Mouse (Mus musculus) thymus, postnatal 0 days (tissue): Measurements from ENCODE around the gene Fam189a2. TPM values are rescaled to one million over a fixed set of nuclear protein-coding genes. Genes with fewer than 3 reads are reported as not detected.

Experiments
- DNase-seq: peaks from one replicate; pipeline ENCODE4 v3.0.0-alpha.2; 2015; ENCODE audit warnings: low spot score
- polyA plus RNA-seq: library from polyadenylated mRNA; unstranded; fragments of >200 nt; fragmentation: Nextera tagmentation; extraction: Ambion mirVana; gene quantifications from 2 replicates; pipeline ENCODE4 v1.2.1, GENCODE M21; 2015

The Fam189a2 gene
- polyA plus RNA-seq, 1 experiment from 2014 or later = 0.44 TPM

DNA sequence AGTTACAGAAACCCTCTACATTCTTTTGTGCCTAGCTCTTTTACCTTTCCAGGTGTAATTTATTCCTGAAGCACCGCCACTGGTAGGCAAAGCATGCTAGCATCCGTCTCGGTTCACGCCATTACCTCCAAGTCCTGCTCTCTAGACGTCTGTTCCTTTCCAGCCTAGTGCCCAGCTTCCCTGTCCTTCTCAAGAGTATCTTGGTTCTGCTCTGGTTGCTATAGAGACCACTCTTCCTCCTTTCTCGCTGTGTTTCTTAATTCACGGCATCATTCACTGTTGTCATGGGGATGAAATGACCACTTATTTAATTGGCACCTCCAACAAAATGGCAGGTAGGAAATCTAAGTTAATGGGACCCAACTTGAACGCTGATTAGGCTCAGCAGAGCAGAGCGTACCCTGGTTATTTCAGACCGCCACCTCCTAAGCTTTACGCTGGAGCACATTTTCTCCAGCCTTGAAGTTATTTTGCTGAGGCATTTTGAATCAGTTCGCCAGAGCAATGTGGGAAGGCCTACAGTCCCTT lies 89.3 kb downstream of the Fam189a2 start:
- no peak for DNase-seq

DNA sequence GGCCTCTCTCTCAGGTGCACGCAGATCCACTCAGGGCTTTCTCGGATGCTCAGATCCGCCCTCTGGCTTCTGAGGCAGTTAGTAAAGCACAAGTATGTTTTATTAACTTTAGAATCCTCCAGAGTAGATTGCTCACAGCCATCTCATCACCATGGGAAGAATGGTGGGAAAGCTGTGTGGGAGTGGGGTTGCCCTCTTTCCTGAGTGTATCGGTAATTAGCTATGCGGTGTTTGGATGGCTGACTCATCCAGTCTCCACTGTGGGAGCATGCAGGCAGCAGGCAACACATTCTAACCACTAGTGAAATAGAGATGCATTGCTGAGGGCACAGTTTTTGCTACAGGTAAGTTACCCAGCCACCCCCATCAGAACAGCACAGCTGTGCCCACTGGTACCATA lies 100.0 kb downstream of the Fam189a2 start:
- no peak for DNase-seq

DNA sequence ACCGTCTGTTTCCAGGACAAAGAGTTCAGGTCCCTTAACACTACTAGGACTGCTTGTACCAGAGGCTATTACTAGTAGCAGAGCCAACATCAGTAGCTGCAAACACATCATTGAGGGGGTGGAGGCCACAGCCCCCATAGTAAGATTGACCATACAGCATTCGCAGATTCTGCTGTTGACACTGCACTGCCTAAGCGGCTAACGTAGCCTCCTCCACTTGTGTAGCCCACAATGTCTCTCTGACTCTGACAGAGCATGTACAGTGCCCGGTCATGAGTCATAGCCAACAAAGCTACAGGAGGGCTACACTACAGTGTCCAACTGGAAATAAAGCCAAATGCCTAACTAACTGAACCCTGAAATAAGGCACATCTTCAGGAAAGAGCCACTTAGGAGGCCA lies 105.3 kb downstream of the Fam189a2 start:
- no peak for DNase-seq

DNA sequence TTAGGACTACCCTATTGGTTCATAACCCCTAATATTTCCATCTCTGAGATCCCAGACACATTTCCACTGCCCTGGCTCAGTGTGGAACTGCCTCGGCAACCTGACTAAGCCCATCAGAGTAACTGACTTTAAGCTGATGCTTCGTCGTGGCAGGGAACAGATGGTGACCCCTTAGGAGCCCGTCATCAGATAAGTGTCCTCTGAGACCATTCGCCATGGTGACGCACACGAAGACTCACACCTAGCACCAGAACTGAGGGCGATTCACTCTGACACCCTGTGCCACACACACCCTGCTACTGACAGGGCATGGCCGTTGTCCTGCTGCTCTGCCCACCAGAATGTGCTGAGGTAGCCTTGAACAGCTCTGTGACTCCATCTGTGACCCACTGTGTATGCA lies 106.0 kb downstream of the Fam189a2 start:
- DNase-seq = no peak

DNA sequence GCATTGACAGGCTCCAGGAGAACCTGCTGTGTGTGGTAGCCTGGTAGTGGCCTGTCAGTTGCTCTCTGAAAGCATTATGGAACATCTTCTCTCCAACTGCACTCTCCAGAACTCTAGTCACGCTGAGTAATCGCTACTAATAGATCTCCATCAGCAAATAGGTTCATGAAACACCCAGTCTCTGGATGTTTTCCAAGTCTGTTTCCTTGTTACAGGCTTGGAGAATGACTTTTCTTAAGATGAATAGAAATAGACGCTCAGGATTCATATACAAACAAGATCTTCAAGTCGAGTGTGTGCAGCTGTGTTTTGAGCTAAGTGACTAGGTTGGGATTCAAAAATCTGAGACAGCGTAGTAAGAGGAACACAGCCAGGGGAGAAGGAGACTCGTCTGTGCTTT lies 106.8 kb downstream of the Fam189a2 start:
- no peak for DNase-seq

Other genes with a start within 250 kb of the Fam189a2 start
- gene Tjp2, start 194.0 kb upstream of the Fam189a2 start, polyA plus RNA-seq = 9.4 and 9.5 TPM in 2 replicates
- 72.7 and 74.5 TPM in 2 replicates for gene Fxn, start 249.6 kb upstream of the Fam189a2 start, polyA plus RNA-seq